Mouse (Mus musculus) heart, embryonic 16.5 days (tissue): ENCODE data around the gene Slc10a7. TPM values are rescaled to one million over a fixed set of nuclear protein-coding genes. Genes with fewer than 3 reads are reported as not detected.
A peak's percentile ranks its signal among the peaks of the same experiment; 100 is the strongest.

Experiments used
- ATAC-seq: fragments of 200-750 bp; cut with Nextera tagmentation; replicated peaks from 2 replicates; pipeline ENCODE4 v1.8.0; 2017; ENCODE audit warnings: moderate number of reproducible peaks; ENCODE audit not compliant: insufficient read depth, low FRiP score; ENCODE audit errors: extremely low read depth
- H3K27ac ChIP-seq: fragments of 300-500 bp; sonication (generic); 2 replicates; pipeline ENCODE4 v1.5.1; 2014; ENCODE audit warnings: mild to moderate bottlenecking, low read length, control low read depth, moderate library complexity
- H3K27me3 ChIP-seq: fragments of 300-500 bp; sonication (generic); 2 replicates; pipeline ENCODE4 v1.6.1; 2014; ENCODE audit warnings: low read length, mixed read lengths; ENCODE audit not compliant: control insufficient read depth, insufficient read depth
- H3K36me3 ChIP-seq: fragments of 300-500 bp; sonication (generic); 2 replicates; pipeline ENCODE4 v1.6.1; 2014; ENCODE audit not compliant: control insufficient read depth, insufficient read depth
- H3K4me1 ChIP-seq: fragments of 300-500 bp; sonication (generic); 2 replicates; pipeline ENCODE4 v1.6.1; 2014; ENCODE audit warnings: low read length, mixed read lengths; ENCODE audit not compliant: control insufficient read depth, insufficient read depth
- H3K4me2 ChIP-seq: fragments of 300-500 bp; sonication (generic); 2 replicates; pipeline ENCODE4 v1.6.1; 2014; ENCODE audit warnings: low read depth, mild to moderate bottlenecking, control low read depth, low read length
- H3K4me3 ChIP-seq: fragments of 300-500 bp; sonication (generic); 2 replicates; pipeline ENCODE4 v1.5.1; 2014; ENCODE audit warnings: mild to moderate bottlenecking, control low read depth, low read length
- H3K9ac ChIP-seq: fragments of 300-500 bp; sonication (generic); 2 replicates; pipeline ENCODE4 v1.6.1; 2014; ENCODE audit warnings: low read length, control low read depth
- H3K9me3 ChIP-seq: fragments of 300-500 bp; sonication (generic); replicated peaks from 2 replicates; pipeline ENCODE4 v1.6.1; 2016; ENCODE audit warnings: low read length; ENCODE audit not compliant: control insufficient read depth
- WGBS: fragments of 180-500 bp; shearing (Covaris S2); extraction: QIAGEN DNeasy Blood & Tissue Kit; methylation state at CpG from one replicate; pipeline ENCODE4 v1.1.7; 2014; 5-methylcytosine and 5-hydroxymethylcytosine counted together
- polyA plus RNA-seq: library from polyadenylated mRNA; unstranded; fragments of >200 nt; fragmentation: Nextera tagmentation; extraction: Ambion mirVana; gene quantifications from 2 replicates; pipeline ENCODE4 v1.2.1, GENCODE M21; 2015

Gene Slc10a7
- polyA plus RNA-seq, 1 experiment from 2014 or later = 12.7 TPM

DNA sequence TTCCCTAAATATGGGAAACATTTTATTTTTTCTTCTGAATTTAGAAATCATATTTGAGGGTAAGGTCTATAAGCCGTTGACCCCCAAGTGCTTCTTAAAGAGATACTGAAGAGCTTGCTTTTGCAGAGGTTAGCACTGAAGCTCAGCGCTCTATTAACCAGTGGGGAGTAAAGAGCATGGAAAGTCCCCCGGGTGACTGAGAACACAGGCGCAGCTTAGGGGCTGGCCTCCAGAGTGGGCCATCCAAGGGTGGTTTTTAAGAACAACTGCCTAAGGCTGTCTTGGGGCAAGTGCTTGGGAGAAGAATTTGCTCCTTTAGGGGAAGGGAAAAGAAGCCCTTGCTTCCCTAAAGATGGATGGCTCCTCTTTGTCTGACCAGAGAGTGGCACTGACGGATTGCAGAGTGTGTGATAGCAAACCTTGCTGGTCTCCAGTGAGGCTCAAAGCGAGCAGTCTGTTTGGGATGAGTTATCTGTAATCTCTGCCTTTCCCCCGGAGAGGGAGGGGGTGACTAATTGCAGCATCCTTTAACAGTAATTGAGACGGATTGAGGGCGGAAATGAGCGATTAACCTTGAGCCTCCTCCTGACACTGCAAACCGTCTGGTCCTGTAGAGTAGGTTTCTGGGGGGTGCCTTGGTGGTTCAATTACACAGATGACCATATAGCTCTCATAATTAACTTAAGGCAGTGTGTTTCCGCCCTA, 115.7 kb downstream of the Slc10a7 start:
- Histone ChIP-seq H3K4me1 (peaks cover 14% of the 10 kb centered on the region), H3K27me3 (no peaks in the 10 kb centered on the region), H3K4me3 (no peak overlapping the region), H3K9me3 (no peaks in the 10 kb centered on the region), H3K27ac (no peak overlapping the region), H3K9ac (no peak overlapping the region), H3K4me2 (no peak overlapping the region), H3K36me3 (no peaks in the 10 kb centered on the region)
- ATAC-seq = no peak
- WGBS = 43% methylated on average over 12 of the region's 12 CpGs

DNA sequence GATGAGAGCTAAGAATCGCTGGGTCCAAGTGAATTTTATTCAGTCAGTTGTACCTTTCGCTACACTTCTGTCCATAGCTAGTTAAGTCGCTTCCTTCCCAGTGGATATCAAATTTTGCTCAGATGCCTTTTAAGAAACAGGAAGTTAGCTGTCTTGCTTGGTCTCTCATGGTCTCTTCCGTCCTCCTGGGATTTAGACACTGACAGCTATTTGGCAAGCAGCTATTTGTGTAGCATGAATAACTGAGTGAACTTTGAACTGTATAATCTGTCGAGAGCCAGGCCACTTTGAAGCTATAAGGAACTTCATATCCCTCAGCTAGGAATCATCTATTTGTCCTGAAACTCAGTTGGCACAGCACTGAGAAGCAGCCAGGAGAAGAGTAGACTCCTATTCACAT, 117.5 kb downstream of the Slc10a7 start:
- Histone ChIP-seq H3K9me3 (no peaks in the 10 kb centered on the region), H3K27me3 (no peaks in the 10 kb centered on the region), H3K36me3 (no peaks in the 10 kb centered on the region), H3K4me3 (no peak overlapping the region), H3K27ac (peak overlapping the region; percentile 40; the same call in 1 of the 2 replicates), H3K4me2 (no peak overlapping the region), H3K4me1 (peaks cover 23% of the 10 kb centered on the region), H3K9ac (no peak overlapping the region)
- no peak; the same call in 1 of the 2 replicates for ATAC-seq
- WGBS = 52% methylated on average over 5 of the region's 5 CpGs

DNA sequence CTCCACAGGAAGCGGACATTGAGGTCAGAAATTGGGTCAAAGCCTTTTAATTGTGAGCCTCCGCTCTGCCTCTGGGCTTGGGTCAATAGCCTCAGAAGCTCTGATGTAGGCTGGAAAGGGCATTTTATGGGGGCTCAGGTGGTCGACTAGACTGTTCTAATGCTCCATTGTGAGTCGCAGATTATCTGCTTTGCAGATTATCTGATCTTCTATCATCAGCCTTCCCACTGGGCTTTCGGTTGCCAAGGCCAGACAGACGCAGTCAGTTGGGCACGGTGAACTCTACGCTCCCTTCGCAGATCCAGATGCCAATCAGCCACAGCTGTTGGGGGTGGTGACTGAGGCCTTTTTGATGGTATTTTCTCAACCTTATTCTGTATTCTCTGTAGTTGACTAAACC, 118.6 kb downstream of the Slc10a7 start:
- Histone ChIP-seq H3K27ac (no peak overlapping the region), H3K9me3 (no peaks in the 10 kb centered on the region), H3K9ac (no peak overlapping the region), H3K4me3 (no peak overlapping the region), H3K36me3 (no peaks in the 10 kb centered on the region), H3K4me1 (peaks cover 23% of the 10 kb centered on the region), H3K4me2 (no peak overlapping the region), H3K27me3 (no peaks in the 10 kb centered on the region)
- WGBS = 84% methylated on average over 9 of the region's 9 CpGs
- ATAC-seq = no peak

DNA sequence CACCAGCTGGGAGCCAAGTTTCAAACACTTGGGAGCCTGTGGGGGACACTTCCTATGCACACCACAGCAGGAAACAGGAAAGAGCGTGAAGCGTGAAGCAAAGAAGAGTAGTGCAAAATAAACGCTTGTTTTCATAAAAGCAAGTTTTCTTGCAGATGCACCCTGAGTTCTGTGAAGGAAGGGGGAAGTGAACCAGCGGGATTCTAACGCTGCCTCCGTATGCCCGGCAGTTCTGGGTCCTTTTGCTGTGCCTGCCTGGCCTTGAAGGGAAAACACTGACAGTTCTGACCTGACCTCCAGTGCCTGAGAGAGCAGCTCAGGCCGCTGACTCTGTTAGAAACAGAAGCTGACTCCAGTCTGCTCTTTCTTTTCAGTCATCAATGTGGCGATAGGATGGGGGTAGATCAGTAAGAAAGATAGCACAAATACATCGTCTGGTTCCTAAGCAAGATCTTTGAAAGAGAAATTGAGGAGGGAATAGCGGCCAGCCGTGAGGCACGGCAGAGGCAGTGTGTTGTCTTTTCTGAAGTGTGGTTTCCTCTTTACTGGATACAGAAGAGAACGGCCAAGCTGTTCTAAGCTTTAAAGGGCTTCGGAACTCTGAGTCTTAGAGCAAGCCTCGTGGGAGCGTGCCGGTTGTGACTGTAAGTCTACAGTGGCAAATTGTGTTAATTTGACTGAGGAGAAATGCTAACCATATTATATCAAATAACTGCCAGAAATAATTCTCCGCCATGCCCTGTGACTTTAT, 121.4 kb downstream of the Slc10a7 start:
- Histone ChIP-seq H3K27me3 (no peaks in the 10 kb centered on the region), H3K27ac (peak overlapping the region; percentile 45; the same call in 1 of the 2 replicates), H3K4me2 (peak overlapping the region; percentile 16), H3K9me3 (no peaks in the 10 kb centered on the region), H3K4me1 (peaks cover 27% of the 10 kb centered on the region), H3K9ac (0 out of 2 replicates have a peak overlapping the region, but pooled peaks have one; percentile 4), H3K4me3 (no peak overlapping the region), H3K36me3 (no peaks in the 10 kb centered on the region)
- WGBS = 54% methylated on average over 19 of the region's 19 CpGs
- ATAC-seq = no peak

DNA sequence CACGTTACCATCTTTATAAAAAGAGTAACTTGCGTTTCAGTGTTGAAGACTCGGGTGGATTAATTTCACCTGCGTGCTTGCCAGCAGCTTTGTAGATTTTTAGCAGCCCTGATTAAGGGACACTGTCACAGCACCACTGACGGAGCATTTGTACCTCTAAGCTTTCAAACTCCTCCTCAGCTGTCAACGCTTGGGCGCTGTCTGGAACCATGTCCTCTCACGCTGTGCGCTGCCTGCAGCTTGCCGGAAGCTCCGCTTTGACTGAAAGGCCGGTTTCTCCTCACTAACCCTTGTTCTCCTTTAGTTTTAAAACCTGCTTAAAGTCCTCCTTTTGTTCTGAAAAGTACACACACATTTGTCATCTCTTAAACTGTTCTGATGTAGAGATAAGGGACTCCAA, 123.9 kb downstream of the Slc10a7 start:
- H3K27me3 ChIP-seq = no peaks in the 10 kb centered on the region
- 25% methylated on average over 12 of the region's 12 CpGs for WGBS
- H3K4me3 ChIP-seq = peak overlapping the region; percentile 22
- no peaks in the 10 kb centered on the region for H3K36me3 ChIP-seq
- H3K4me2 ChIP-seq = peak overlapping the region; percentile 53
- H3K9me3 ChIP-seq = no peaks in the 10 kb centered on the region
- peaks cover 21% of the 10 kb centered on the region for H3K4me1 ChIP-seq
- 0 out of 2 replicates have a peak overlapping the region, but pooled peaks have one; percentile 11 for H3K9ac ChIP-seq
- no peak for ATAC-seq
- no peak overlapping the region for H3K27ac ChIP-seq

DNA sequence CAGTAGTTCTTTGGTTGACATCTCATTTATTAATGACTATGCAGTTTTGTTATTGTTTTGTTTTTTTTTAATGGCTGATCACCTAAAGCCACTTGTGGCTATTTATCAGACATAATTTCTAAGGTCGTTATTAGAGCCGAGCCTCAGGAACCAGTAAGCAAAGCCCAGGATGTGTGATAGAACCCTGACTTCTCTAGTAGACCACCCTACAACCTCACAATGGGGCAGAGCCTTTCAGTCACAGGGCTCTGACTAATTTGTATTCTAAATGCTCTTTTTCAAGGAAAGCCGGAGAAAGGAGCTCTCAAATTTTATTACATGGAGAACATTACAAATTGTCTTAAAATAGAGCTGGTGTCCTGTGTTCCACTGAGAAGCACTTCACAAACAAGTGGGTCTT, 124.9 kb downstream of the Slc10a7 start:
- H3K9me3 ChIP-seq = no peaks in the 10 kb centered on the region
- WGBS = 74% methylated on average over 3 of the region's 3 CpGs
- H3K9ac ChIP-seq = no peak overlapping the region
- 0 out of 2 replicates have a peak overlapping the region, but pooled peaks have one; percentile 10 for H3K27ac ChIP-seq
- no peak overlapping the region for H3K4me2 ChIP-seq
- H3K4me1 ChIP-seq = peaks cover 21% of the 10 kb centered on the region
- no peak for ATAC-seq
- no peaks in the 10 kb centered on the region for H3K36me3 ChIP-seq
- H3K4me3 ChIP-seq = no peak overlapping the region
- H3K27me3 ChIP-seq = no peaks in the 10 kb centered on the region

DNA sequence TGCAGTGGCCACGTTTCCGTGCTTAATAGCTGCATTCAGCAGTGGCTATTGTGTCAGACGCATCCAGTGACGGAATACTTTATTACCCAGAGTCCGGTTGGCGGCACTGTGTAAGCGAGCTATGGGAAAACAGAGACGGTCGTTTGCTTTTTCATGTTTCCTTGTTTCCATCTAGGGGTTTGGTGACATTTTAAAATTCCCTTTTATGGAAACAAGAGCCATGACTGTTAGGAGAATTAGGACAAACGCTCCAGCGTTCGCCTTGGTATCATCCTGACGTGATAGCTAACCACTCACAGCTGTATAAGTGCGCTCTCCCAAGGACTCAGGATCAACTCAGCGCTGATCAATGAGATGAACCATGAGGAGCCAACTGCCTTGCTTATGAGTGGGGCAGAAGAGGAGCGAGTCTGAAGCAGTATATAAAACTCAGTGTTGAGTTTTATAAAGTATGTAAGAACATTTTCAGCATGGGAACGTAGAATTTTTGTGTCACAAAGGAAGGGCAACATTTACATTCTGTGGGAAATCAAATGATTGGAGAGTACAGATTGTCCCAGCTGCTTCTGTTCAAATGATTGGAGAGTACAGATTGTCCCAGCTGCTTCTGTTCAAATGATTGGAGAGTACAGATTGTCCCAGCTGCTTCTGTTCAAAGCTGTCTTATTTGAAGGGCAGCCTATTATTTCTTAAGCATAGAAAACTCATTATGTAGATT, 125.5 kb downstream of the Slc10a7 start:
- no peak overlapping the region for H3K4me3 ChIP-seq
- H3K4me1 ChIP-seq = peaks cover 17% of the 10 kb centered on the region
- no peaks in the 10 kb centered on the region for H3K36me3 ChIP-seq
- H3K27ac ChIP-seq = peak overlapping the region; percentile 56; the same call in 1 of the 2 replicates
- WGBS = 69% methylated on average over 17 of the region's 17 CpGs
- no peak overlapping the region for H3K4me2 ChIP-seq
- no peaks in the 10 kb centered on the region for H3K27me3 ChIP-seq
- no peaks in the 10 kb centered on the region for H3K9me3 ChIP-seq
- no peak overlapping the region for H3K9ac ChIP-seq
- no peak for ATAC-seq

DNA sequence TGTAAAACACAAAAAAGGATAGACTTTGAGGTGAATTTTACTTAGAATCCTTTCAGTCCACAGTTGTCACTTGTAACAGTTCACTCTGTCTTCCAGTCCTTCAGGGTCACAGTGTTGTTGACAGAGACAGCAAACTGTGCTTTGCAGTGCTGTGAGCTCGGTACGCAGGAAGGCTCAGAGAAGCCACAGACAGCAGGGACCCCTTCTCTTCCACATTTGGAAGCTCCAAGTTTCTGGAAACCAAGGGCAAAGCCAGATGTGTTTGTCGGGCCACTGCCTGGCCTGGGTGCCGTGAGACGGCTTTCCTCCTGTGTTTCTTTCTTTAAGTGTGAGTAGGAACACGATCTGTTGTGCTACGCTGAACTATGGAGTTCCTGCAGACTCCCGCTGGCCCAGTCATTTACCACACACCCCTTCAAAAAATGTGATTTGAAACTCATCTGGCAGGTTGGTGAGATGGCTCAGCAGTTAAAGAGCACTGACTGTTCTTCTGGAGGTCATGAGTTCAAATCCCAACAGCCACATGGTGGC, 126.2 kb downstream of the Slc10a7 start:
- Histone ChIP-seq H3K9me3 (no peaks in the 10 kb centered on the region), H3K9ac (no peak overlapping the region), H3K27me3 (no peaks in the 10 kb centered on the region), H3K4me1 (peaks cover 15% of the 10 kb centered on the region), H3K4me3 (no peak overlapping the region), H3K27ac (peak overlapping the region; percentile 62), H3K4me2 (no peak overlapping the region), H3K36me3 (no peaks in the 10 kb centered on the region)
- 75% methylated on average over 8 of the region's 8 CpGs for WGBS
- ATAC-seq = no peak
